Comparison of ENCODE assay signal across 9 mouse cellular contexts in genomic region chr1:191186386-191186770, GRCm38 (mm10). TPM values are rescaled to one million over a fixed set of nuclear protein-coding genes. Genes with fewer than 3 reads are reported as not detected.
DNase-seq lines count a peak whose midpoint lies in the region; ATAC-seq lines count a peak whose summit lies in the region.
"Had no signal": no experiment of that assay in that cellular context is flagged by ENCODE, and none has a peak within 500 bp of the region (broad histone marks: within the 10 kb centered on the region; RNA-seq: fewer than 3 reads in every experiment).

No protein-coding gene starts in this region.

- H3K9me3 ChIP-seq in forebrain, embryonic 10.5 days: no peaks in the 10 kb centered on the region
- no peaks in the 10 kb centered on the region for H3K9me3 ChIP-seq in forebrain, embryonic 15.5 days
- H3K9me3 ChIP-seq in embryonic facial prominence, embryonic 10.5 days: no peaks in the 10 kb centered on the region
- H3K9me3 ChIP-seq in intestine, embryonic 14.5 days (ENCODE audit: control insufficient read depth, low read length): no peaks in the 10 kb centered on the region
- H3K9me3 ChIP-seq in liver, embryonic 15.5 days (replicated peaks): no peaks in the 10 kb centered on the region

- 5% methylated on average over 7 of the region's 7 CpGs for WGBS in forebrain, embryonic 10.5 days
- 4% methylated on average over 7 of the region's 7 CpGs for WGBS in forebrain, embryonic 15.5 days
- 4% methylated on average over 7 of the region's 7 CpGs for WGBS in embryonic facial prominence, embryonic 10.5 days
- 6% methylated on average over 7 of the region's 7 CpGs for WGBS in intestine, embryonic 14.5 days
- 4% methylated on average over 7 of the region's 7 CpGs for WGBS in liver, embryonic 15.5 days (ENCODE audit: insufficient replicate concordance)

- H3K36me3 ChIP-seq in forebrain, embryonic 10.5 days (replicated peaks): no peaks in the 10 kb centered on the region
- H3K36me3 ChIP-seq in forebrain, embryonic 15.5 days: no peaks in the 10 kb centered on the region
- no peaks in the 10 kb centered on the region for H3K36me3 ChIP-seq in embryonic facial prominence, embryonic 10.5 days (replicated peaks)
- H3K36me3 ChIP-seq in intestine, embryonic 14.5 days (ENCODE audit: control insufficient read depth, insufficient read depth, low read length): no peaks in the 10 kb centered on the region
- no peaks in the 10 kb centered on the region for H3K36me3 ChIP-seq in liver, embryonic 15.5 days (replicated peaks)

- H3K4me1 ChIP-seq in forebrain, embryonic 10.5 days: peaks cover 60% of the 10 kb centered on the region
- H3K4me1 ChIP-seq in forebrain, embryonic 15.5 days: peaks cover 39% of the 10 kb centered on the region
- H3K4me1 ChIP-seq in embryonic facial prominence, embryonic 10.5 days: peaks cover 56% of the 10 kb centered on the region
- peaks cover 21% of the 10 kb centered on the region for H3K4me1 ChIP-seq in intestine, embryonic 14.5 days (replicated peaks; ENCODE audit: control insufficient read depth, insufficient read depth, low read length)
- peaks cover 41% of the 10 kb centered on the region for H3K4me1 ChIP-seq in liver, embryonic 15.5 days (replicated peaks)

- ATAC-seq in forebrain, embryonic 15.5 days (replicated peaks): no peak
- ATAC-seq in intestine, embryonic 14.5 days (replicated peaks; ENCODE audit: low FRiP score, low TSS enrichment, low read depth): no peak
- ATAC-seq in liver, embryonic 15.5 days (ENCODE audit: insufficient read depth): no peak
- ATAC-seq in erythroblast, adult 5-6 weeks (replicated peaks; ENCODE audit: low FRiP score, poor library complexity, severe bottlenecking): no peak

- no peak overlapping the region for H3K4me2 ChIP-seq in forebrain, embryonic 15.5 days (replicated peaks)
- H3K4me2 ChIP-seq in intestine, embryonic 14.5 days (ENCODE audit: low read length): peak overlapping the region; percentile 95; the same call in 1 of the 2 replicates
- peak overlapping the region; percentile 84; the same call in 1 of the 2 replicates for H3K4me2 ChIP-seq in liver, embryonic 15.5 days

- peak overlapping the region; percentile 62; the same call in 1 of the 2 replicates for H3K4me3 ChIP-seq in forebrain, embryonic 10.5 days
- H3K4me3 ChIP-seq in forebrain, embryonic 15.5 days: no peak overlapping the region
- peak overlapping the region; percentile 73 for H3K4me3 ChIP-seq in embryonic facial prominence, embryonic 10.5 days
- no peak overlapping the region for H3K4me3 ChIP-seq in intestine, embryonic 14.5 days (ENCODE audit: low read depth, low read length)
- no peak overlapping the region for H3K4me3 ChIP-seq in liver, embryonic 15.5 days (replicated peaks)

- peaks cover 97% of the 10 kb centered on the region for H3K27me3 ChIP-seq in forebrain, embryonic 10.5 days (ENCODE audit: poor library complexity, severe bottlenecking)
- H3K27me3 ChIP-seq in forebrain, embryonic 15.5 days: peaks cover 73% of the 10 kb centered on the region
- H3K27me3 ChIP-seq in embryonic facial prominence, embryonic 10.5 days (replicated peaks; ENCODE audit: low read depth, poor library complexity, severe bottlenecking): peaks cover 91% of the 10 kb centered on the region
- H3K27me3 ChIP-seq in intestine, embryonic 14.5 days (replicated peaks; ENCODE audit: control insufficient read depth, insufficient read depth, low read length): peaks cover 44% of the 10 kb centered on the region
- H3K27me3 ChIP-seq in liver, embryonic 15.5 days: peaks cover 99% of the 10 kb centered on the region

- DNase-seq in forebrain, embryonic 10.5 days (ENCODE audit: extremely low spot score, low spot score): no peak
- peak; percentile 54 for DNase-seq in embryonic facial prominence, embryonic 10.5 days (ENCODE audit: low spot score)
- DNase-seq in intestine, embryonic 14.5 days (ENCODE audit: low spot score): peak; percentile 56
- DNase-seq in retina, postnatal 1 day: peak; percentile 40
- DNase-seq in thymus, postnatal 36 days: no peak

- no peak overlapping the region for H3K9ac ChIP-seq in forebrain, embryonic 15.5 days (replicated peaks)
- H3K9ac ChIP-seq in intestine, embryonic 14.5 days (ENCODE audit: low read length): no peak overlapping the region
- no peak overlapping the region for H3K9ac ChIP-seq in liver, embryonic 15.5 days

- H3K27ac ChIP-seq in forebrain, embryonic 10.5 days: no peak overlapping the region
- no peak overlapping the region for H3K27ac ChIP-seq in forebrain, embryonic 15.5 days (replicated peaks)
- no peak overlapping the region for H3K27ac ChIP-seq in embryonic facial prominence, embryonic 10.5 days (replicated peaks)
- H3K27ac ChIP-seq in intestine, embryonic 14.5 days (ENCODE audit: low read depth): no peak overlapping the region
- H3K27ac ChIP-seq in liver, embryonic 15.5 days (replicated peaks): no peak overlapping the region

RNA-seq across cellular contexts. Expression of gene Fam71a, which starts 21.8 kb away (rescaled TPM):
- polyA plus RNA-seq in forebrain, embryonic 10.5 days (2016; fragmentation: Nextera tagmentation; extraction: Ambion mirVana): not detected in 2 replicates
- not detected in 2 replicates for polyA plus RNA-seq in forebrain, embryonic 15.5 days (2015; fragmentation: Nextera tagmentation; extraction: Ambion mirVana)
- not detected in 2 replicates for polyA plus RNA-seq in embryonic facial prominence, embryonic 10.5 days (2016; fragmentation: Nextera tagmentation; extraction: Ambion mirVana)
- not detected in 2 replicates for polyA plus RNA-seq in intestine, embryonic 14.5 days (2014; fragmentation: Nextera tagmentation; extraction: Ambion mirVana)
- not detected in 2 replicates for polyA plus RNA-seq in liver, embryonic 15.5 days (2015; fragmentation: Nextera tagmentation; extraction: Ambion mirVana)
- not detected in 2 replicates for total RNA-seq in erythroblast, adult 5-6 weeks (2015; ENCODE audit: low replicate concordance)
- total RNA-seq in erythroblast, adult 5-6 weeks (2017; ENCODE audit: low replicate concordance): not detected in 2 replicates
- polyA plus RNA-seq: spleen, adult 2 months had no signal

RNA-seq across cellular contexts. Expression of gene Atf3, which starts 31.5 kb away (rescaled TPM):
- polyA plus RNA-seq in forebrain, embryonic 10.5 days (2016; fragmentation: Nextera tagmentation; extraction: Ambion mirVana): 2.9 and 3.4 TPM in 2 replicates
- 1.1 and 1.5 TPM in 2 replicates for polyA plus RNA-seq in forebrain, embryonic 15.5 days (2015; fragmentation: Nextera tagmentation; extraction: Ambion mirVana)
- 1.5 and 2.1 TPM in 2 replicates for polyA plus RNA-seq in embryonic facial prominence, embryonic 10.5 days (2016; fragmentation: Nextera tagmentation; extraction: Ambion mirVana)
- polyA plus RNA-seq in intestine, embryonic 14.5 days (2014; fragmentation: Nextera tagmentation; extraction: Ambion mirVana): 4.4 and 4.9 TPM in 2 replicates
- 1.4 and 2.2 TPM in 2 replicates for polyA plus RNA-seq in liver, embryonic 15.5 days (2015; fragmentation: Nextera tagmentation; extraction: Ambion mirVana)
- 0.42 and 6.0 TPM in 2 replicates for total RNA-seq in erythroblast, adult 5-6 weeks (2015; ENCODE audit: low replicate concordance)
- 3.2 and 13.4 TPM in 2 replicates for total RNA-seq in erythroblast, adult 5-6 weeks (2017; ENCODE audit: low replicate concordance)

Comparison
In these comparisons a context has a peak if more than half of its experiments do, and no peak if none do; other contexts are left out.
1. H3K4me3 ChIP-seq: peak in forebrain, embryonic 10.5 days (single experiment) and embryonic facial prominence, embryonic 10.5 days (single experiment); none in forebrain, embryonic 15.5 days (single experiment), intestine, embryonic 14.5 days (single experiment) and liver, embryonic 15.5 days (single experiment).
2. DNase-seq: peak in embryonic facial prominence, embryonic 10.5 days (single experiment), intestine, embryonic 14.5 days (single experiment) and retina, postnatal 1 day (single experiment); none in forebrain, embryonic 10.5 days (single experiment) and thymus, postnatal 36 days (0 of 2).